Mouse (Mus musculus) erythroblast, embryonic 14.5 days (primary cell): ENCODE measurements around the gene Rad54l2. TPM values are rescaled to one million over a fixed set of nuclear protein-coding genes. Genes with fewer than 3 reads are reported as not detected.

Experiments
- H3K27me3 ChIP-seq: 2 replicates; pipeline ENCODE4 v1.6.1; 2012; ENCODE audit warnings: inconsistent platforms; ENCODE audit not compliant: control insufficient read depth
- H3K36me3 ChIP-seq: 2 replicates; pipeline ENCODE4 v1.6.1; 2012; ENCODE audit warnings: mild to moderate bottlenecking, inconsistent platforms; ENCODE audit not compliant: control insufficient read depth
- H3K4me1 ChIP-seq: 2 replicates; pipeline ENCODE4 v1.6.1; 2012; ENCODE audit warnings: inconsistent platforms; ENCODE audit not compliant: control insufficient read depth
- H3K4me3 ChIP-seq: replicated peaks from 2 replicates; pipeline ENCODE3; 2012; ENCODE audit warnings: moderate library complexity, mild to moderate bottlenecking, inconsistent platforms
- H3K9me3 ChIP-seq: 2 replicates; pipeline ENCODE4 v1.6.1; 2012; ENCODE audit warnings: low read length, inconsistent platforms, mixed read lengths; ENCODE audit not compliant: control insufficient read depth
- GATA1 ChIP-seq: IDR thresholded peaks from 2 replicates; pipeline ENCODE4 v1.6.1; 2012; ENCODE audit warnings: low read length, inconsistent platforms, mixed read lengths
- TAL1 ChIP-seq: IDR thresholded peaks from 3 replicates; pipeline ENCODE4 v1.6.1; 2012; ENCODE audit warnings: low read length, inconsistent platforms, mixed read lengths
- polyA plus RNA-seq: library from polyadenylated mRNA; stranded (reverse); fragments of >175 nt; gene quantifications from 2 replicates; pipeline ENCODE4 v1.2.3, GENCODE M21; 2012

Gene Rad54l2
- polyA plus RNA-seq, 1 experiment = 0.24 TPM

GRCm38 (mm10) chr9:106787979-106788811 lies 799 bp downstream of the Rad54l2 start:
- H3K4me1 ChIP-seq = peaks cover 22% of the 10 kb centered on the region

GRCm38 (mm10) chr9:106785206-106785605 lies 3.8 kb downstream of the Rad54l2 start:
- Histone ChIP-seq H3K9me3 (no peaks in the 10 kb centered on the region), H3K4me1 (peaks cover 22% of the 10 kb centered on the region), H3K4me3 (no peak overlapping the region), H3K36me3 (no peaks in the 10 kb centered on the region), H3K27me3 (no peaks in the 10 kb centered on the region)
- TF ChIP-seq TAL1 = no peak
- no peak for TF ChIP-seq GATA1

More at GRCm38 (mm10) chr9:106787979-106788811, 799 bp downstream of the Rad54l2 start:
- H3K36me3 ChIP-seq = no peaks in the 10 kb centered on the region
- H3K9me3 ChIP-seq = no peaks in the 10 kb centered on the region
- peak overlapping the region; percentile 96 for H3K4me3 ChIP-seq
- TF ChIP-seq TAL1 (no peak), GATA1 (no peak)
- peaks cover 18% of the 10 kb centered on the region for H3K27me3 ChIP-seq

DNA sequence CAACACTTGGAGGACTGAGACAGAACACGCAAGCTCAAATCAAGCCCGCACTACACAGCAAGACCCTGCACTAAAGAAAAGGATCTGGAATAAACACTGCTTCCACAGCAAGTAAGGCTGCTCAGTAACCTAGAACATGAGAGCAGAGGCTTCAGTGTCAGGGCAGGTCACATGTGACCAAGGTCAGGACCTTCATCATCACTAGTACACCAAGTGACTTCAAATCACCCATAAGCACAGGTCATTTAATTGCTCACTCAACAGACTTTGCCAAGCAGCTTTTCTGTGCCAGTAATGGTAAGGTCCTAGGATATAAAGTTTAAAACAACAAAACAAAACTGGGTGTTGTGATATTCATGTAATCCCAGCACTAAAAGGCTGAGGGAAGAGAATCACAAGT lies 5.4 kb downstream of the Rad54l2 start:
- Histone ChIP-seq H3K4me1 (peaks cover 17% of the 10 kb centered on the region), H3K36me3 (no peaks in the 10 kb centered on the region; the same call in 1 of the 2 replicates), H3K4me3 (no peak overlapping the region), H3K9me3 (no peaks in the 10 kb centered on the region), H3K27me3 (no peaks in the 10 kb centered on the region)
- TF ChIP-seq TAL1 = no peak

- Histone ChIP-seq H3K9me3 (no peaks in the 10 kb centered on the region), H3K4me3 (no peak overlapping the region), H3K4me1 (peaks cover 18% of the 10 kb centered on the region), H3K27me3 (no peaks in the 10 kb centered on the region), H3K36me3 (no peaks in the 10 kb centered on the region; the same call in 1 of the 2 replicates)
- TF ChIP-seq GATA1 (no peak), TAL1 (no peak)
Measured at GRCm38 (mm10) chr9:106780086-106780485, 8.9 kb downstream of the Rad54l2 start.

- Histone ChIP-seq H3K36me3 (no peaks in the 10 kb centered on the region; the same call in 1 of the 2 replicates), H3K9me3 (no peaks in the 10 kb centered on the region), H3K27me3 (no peaks in the 10 kb centered on the region), H3K4me3 (no peak overlapping the region), H3K4me1 (peaks cover 28% of the 10 kb centered on the region)
- no peak for TF ChIP-seq TAL1
- no peak for TF ChIP-seq GATA1
Measured at GRCm38 (mm10) chr9:106778319-106778718, 10.7 kb downstream of the Rad54l2 start.

DNA sequence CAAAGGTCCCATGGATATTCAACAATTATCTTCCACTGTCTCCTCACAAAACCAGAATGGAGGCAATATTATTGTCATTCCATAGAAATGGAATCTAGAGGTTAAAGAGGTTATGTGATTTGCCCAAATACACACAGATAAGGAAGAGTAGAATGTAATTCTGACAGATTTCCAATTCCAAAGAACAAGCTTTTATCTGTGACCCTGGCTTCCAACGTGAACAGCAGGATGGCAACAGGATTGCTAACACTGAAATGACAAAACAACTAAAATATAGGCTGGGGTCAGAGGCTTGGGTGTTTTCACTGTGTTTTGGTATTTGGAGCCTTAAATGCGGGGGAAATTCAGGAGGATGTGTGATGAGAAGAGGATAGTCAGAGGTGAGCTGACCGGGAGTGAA lies 11.6 kb downstream of the Rad54l2 start:
- no peaks in the 10 kb centered on the region for H3K9me3 ChIP-seq
- no peak overlapping the region for H3K4me3 ChIP-seq
- TF ChIP-seq GATA1 = no peak
- TF ChIP-seq TAL1 = no peak
- H3K36me3 ChIP-seq = no peaks in the 10 kb centered on the region; the same call in 1 of the 2 replicates
- no peaks in the 10 kb centered on the region for H3K27me3 ChIP-seq
- H3K4me1 ChIP-seq = peaks cover 33% of the 10 kb centered on the region

DNA sequence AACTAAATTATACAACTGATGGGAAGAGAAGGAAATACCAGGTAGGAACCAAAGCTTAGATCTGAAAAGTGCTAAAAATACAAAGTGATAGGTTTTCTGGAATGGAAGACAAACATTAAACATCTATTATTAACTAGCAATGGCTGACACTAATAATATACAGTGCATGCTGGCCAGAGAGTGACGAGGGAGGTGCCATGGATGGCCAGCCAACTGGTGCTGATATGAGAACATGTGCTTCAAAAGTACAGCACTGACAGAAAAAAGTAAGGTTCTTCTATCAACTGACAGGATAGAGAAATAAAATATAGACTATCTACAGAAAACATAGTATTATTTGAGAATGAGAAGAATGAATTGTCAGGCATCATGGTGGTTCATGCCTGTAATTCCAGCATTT lies 12.9 kb downstream of the Rad54l2 start:
- Histone ChIP-seq H3K36me3 (no peaks in the 10 kb centered on the region; the same call in 1 of the 2 replicates), H3K27me3 (no peaks in the 10 kb centered on the region), H3K9me3 (no peaks in the 10 kb centered on the region), H3K4me3 (no peak overlapping the region), H3K4me1 (peaks cover 43% of the 10 kb centered on the region)
- TF ChIP-seq GATA1 (no peak), TAL1 (no peak)

DNA sequence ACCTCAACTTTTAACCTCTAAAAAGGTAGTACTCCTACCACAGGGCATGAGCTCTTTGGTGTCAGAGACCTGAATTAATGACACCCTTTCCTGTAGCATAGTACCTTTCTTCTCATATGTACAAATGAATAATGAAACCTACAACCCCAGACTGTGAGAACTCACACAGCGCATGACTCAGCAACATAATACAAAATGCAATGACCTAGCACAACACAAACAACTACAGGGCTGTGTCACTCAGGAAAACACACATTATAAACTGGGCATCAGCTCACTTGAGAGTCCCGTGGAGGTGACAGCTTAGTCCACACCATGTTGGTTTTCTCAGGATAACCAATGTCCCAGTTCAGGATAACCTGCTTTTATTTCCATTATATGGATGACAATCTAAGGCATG lies 17.2 kb downstream of the Rad54l2 start:
- H3K27me3 ChIP-seq = no peaks in the 10 kb centered on the region
- TF ChIP-seq GATA1 (no peak), TAL1 (no peak)
- H3K4me1 ChIP-seq = peaks cover 51% of the 10 kb centered on the region
- no peak overlapping the region for H3K4me3 ChIP-seq
- H3K36me3 ChIP-seq = no peaks in the 10 kb centered on the region
- no peaks in the 10 kb centered on the region for H3K9me3 ChIP-seq

DNA sequence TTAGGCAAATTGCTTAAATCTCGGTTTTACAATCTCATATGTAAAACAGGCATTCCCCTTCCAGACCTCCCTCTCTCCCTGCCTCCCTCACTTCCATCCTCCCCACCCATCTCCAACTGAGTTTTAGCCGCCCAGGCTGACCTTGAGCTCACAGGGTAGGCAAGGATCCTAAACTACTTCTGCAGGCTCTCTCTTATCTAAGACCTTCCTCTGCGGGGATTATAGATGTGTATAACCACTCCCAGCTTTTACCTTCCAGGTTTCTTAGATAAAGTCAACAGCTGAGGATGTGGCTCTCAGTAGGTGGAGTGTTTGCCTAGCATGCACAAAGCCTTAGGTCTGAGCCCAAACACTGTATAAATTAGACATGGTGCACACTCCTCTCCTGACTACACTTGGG lies 18.8 kb downstream of the Rad54l2 start:
- no peak for TF ChIP-seq GATA1
- Histone ChIP-seq H3K4me3 (no peak overlapping the region), H3K9me3 (no peaks in the 10 kb centered on the region), H3K36me3 (no peaks in the 10 kb centered on the region), H3K4me1 (peaks cover 40% of the 10 kb centered on the region), H3K27me3 (no peaks in the 10 kb centered on the region)

GRCm38 (mm10) chr9:106769781-106770180 lies 19.2 kb downstream of the Rad54l2 start:
- H3K27me3 ChIP-seq = no peaks in the 10 kb centered on the region
- H3K4me1 ChIP-seq = peaks cover 37% of the 10 kb centered on the region
- no peak for TF ChIP-seq TAL1
- TF ChIP-seq GATA1 = no peak
- no peak overlapping the region for H3K4me3 ChIP-seq
- H3K36me3 ChIP-seq = no peaks in the 10 kb centered on the region
- H3K9me3 ChIP-seq = no peaks in the 10 kb centered on the region
